ENCODE assay signal across 17 mouse cellular contexts in the genomic region with DNA sequence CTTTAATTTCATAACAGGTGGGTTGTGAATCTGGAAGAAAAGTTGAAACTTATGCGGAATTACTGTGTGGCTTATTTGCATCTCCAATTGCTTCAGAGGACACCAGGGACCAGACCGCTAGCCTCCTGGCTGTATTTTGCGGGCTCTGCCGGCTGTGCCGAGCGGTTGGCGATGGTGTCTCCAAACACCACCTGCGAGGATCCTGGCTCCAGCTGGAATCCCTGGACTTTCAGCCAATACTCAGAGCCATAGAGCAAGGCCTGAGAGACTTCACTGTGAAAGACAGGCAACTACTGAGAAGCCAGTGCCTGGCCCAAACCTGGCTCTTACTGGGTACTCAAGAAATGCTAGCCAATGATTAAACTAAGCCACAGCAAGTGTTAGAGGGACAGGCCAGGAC.
"Had no signal": no experiment of that assay in that cellular context is flagged by ENCODE, and none has a peak within 500 bp of the region (broad histone marks: within the 10 kb centered on the region; RNA-seq: fewer than 3 reads in every experiment).

No protein-coding gene starts in this region.

- DNase-seq: kidney, postnatal 10 days; kidney, postnatal 36 days; layer of hippocampus, postnatal 36 days; left cerebral cortex, postnatal 4 days; liver, postnatal 0 days; lung, embryonic 14.5 days; lung, postnatal 36 days; midbrain, embryonic 14.5 days; right cerebral cortex, postnatal 14 days; right cerebral cortex, postnatal 4 days; thymus, postnatal 25 days had no signal

- H3K4me1 ChIP-seq: kidney, embryonic 15.5 days; limb, embryonic 12.5 days; limb, embryonic 15.5 days had no signal

- H3K4me3 ChIP-seq: kidney, embryonic 15.5 days; left cerebral cortex, adult 2 months; limb, embryonic 12.5 days; limb, embryonic 15.5 days had no signal

- H3K27ac ChIP-seq: kidney, embryonic 15.5 days; left cerebral cortex, adult 2 months; limb, embryonic 12.5 days; limb, embryonic 15.5 days; liver, embryonic 14.5 days; stomach, postnatal 0 days had no signal

- H3K27me3 ChIP-seq: kidney, embryonic 15.5 days; limb, embryonic 12.5 days; limb, embryonic 15.5 days had no signal
